Mouse (Mus musculus) kidney, adult 18-20 months (tissue): Measurements from ENCODE around the gene Gatad2b.
"Not testable (repeated sequence)": the region's sequence is repeated elsewhere in the genome, so short reads cannot be mapped to it uniquely, and the experiment has no call there.

Experiments used
- DNase-seq: peaks from one replicate; pipeline ENCODE4 v3.0.0; 2021

Gene Gatad2b

GRCm38 (mm10) chr3:90314241-90314640 is 21.3 kb downstream of the Gatad2b start:
- DNase-seq: no peak

- no peak for DNase-seq
These were observed 29.3 kb downstream of the Gatad2b start for GRCm38 (mm10) chr3:90322289-90322688.

GRCm38 (mm10) chr3:90323119-90323518 is 30.1 kb downstream of the Gatad2b start:
- DNase-seq: peak; percentile 71

- no peak for DNase-seq
These were observed 39.5 kb downstream of the Gatad2b start for GRCm38 (mm10) chr3:90332485-90332884.

GRCm38 (mm10) chr3:90335517-90335916 is 42.5 kb downstream of the Gatad2b start:
- no peak for DNase-seq

GRCm38 (mm10) chr3:90338190-90338589 is 45.2 kb downstream of the Gatad2b start:
- no peak for DNase-seq

- DNase-seq: no peak
These were observed 47.2 kb downstream of the Gatad2b start for GRCm38 (mm10) chr3:90340177-90340576.

- DNase-seq: not testable (repeated sequence)
These were observed 49.9 kb downstream of the Gatad2b start for GRCm38 (mm10) chr3:90342853-90343252.

- no peak for DNase-seq
These were observed 54.9 kb downstream of the Gatad2b start for GRCm38 (mm10) chr3:90347847-90348246.

- no peak for DNase-seq
These were observed 65.0 kb downstream of the Gatad2b start for GRCm38 (mm10) chr3:90357959-90358358.

- DNase-seq: no peak
These were observed 66.3 kb downstream of the Gatad2b start for GRCm38 (mm10) chr3:90359230-90359629.

GRCm38 (mm10) chr3:90361476-90361875 is 68.5 kb downstream of the Gatad2b start:
- DNase-seq: no peak

- no peak for DNase-seq
These were observed 69.4 kb downstream of the Gatad2b start for GRCm38 (mm10) chr3:90362346-90362745.

- no peak for DNase-seq
These were observed 74.1 kb downstream of the Gatad2b start for GRCm38 (mm10) chr3:90367001-90367632.

GRCm38 (mm10) chr3:90369041-90369440 is 76.1 kb downstream of the Gatad2b start:
- DNase-seq: no peak

GRCm38 (mm10) chr3:90371857-90372256 is 78.9 kb downstream of the Gatad2b start:
- DNase-seq: no peak

GRCm38 (mm10) chr3:90372817-90373216 is 79.8 kb downstream of the Gatad2b start:
- no peak for DNase-seq

GRCm38 (mm10) chr3:90373432-90374028 is 80.6 kb downstream of the Gatad2b start:
- peak; percentile 80 for DNase-seq

- DNase-seq: no peak
These were observed 81.4 kb downstream of the Gatad2b start for GRCm38 (mm10) chr3:90374368-90374767.

- no peak for DNase-seq
These were observed 82.7 kb downstream of the Gatad2b start for GRCm38 (mm10) chr3:90375562-90376246.

- DNase-seq: no peak
These were observed 83.2 kb downstream of the Gatad2b start for GRCm38 (mm10) chr3:90376247-90376585.

GRCm38 (mm10) chr3:90378496-90378895 is 85.5 kb downstream of the Gatad2b start:
- DNase-seq: no peak

GRCm38 (mm10) chr3:90381727-90382126 is 88.7 kb downstream of the Gatad2b start:
- DNase-seq: no peak

GRCm38 (mm10) chr3:90383690-90384089 is 90.7 kb downstream of the Gatad2b start:
- no peak for DNase-seq
